Mouse (Mus musculus) embryonic facial prominence, embryonic 10.5 days (tissue): ENCODE results near the gene Poglut1. TPM values are rescaled to one million over a fixed set of nuclear protein-coding genes. Genes with fewer than 3 reads are reported as not detected.
"Not testable (repeated sequence)": the region's sequence is repeated elsewhere in the genome, so short reads cannot be mapped to it uniquely, and the experiment has no call there.

Experiments
- DNase-seq: peaks from one replicate; pipeline ENCODE4 v3.0.0-alpha.2; 2017; ENCODE audit warnings: low spot score
- H3K27ac ChIP-seq: fragments of 300-500 bp; sonication (generic); replicated peaks from 2 replicates; pipeline ENCODE4 v1.5.1; 2016; ENCODE audit warnings: mild to moderate bottlenecking
- H3K27me3 ChIP-seq: fragments of 300-500 bp; sonication (generic); replicated peaks from 2 replicates; pipeline ENCODE4 v1.6.1; 2016; ENCODE audit warnings: low read depth, mild to moderate bottlenecking; ENCODE audit not compliant: poor library complexity, severe bottlenecking
- H3K36me3 ChIP-seq: fragments of 300-500 bp; sonication (generic); replicated peaks from 2 replicates; pipeline ENCODE4 v1.6.1; 2016; ENCODE audit warnings: mild to moderate bottlenecking, moderate library complexity
- H3K4me1 ChIP-seq: fragments of 300-500 bp; sonication (generic); 2 replicates; pipeline ENCODE4 v1.6.1; 2016
- H3K4me3 ChIP-seq: fragments of 300-500 bp; sonication (generic); 2 replicates; pipeline ENCODE4 v1.5.1; 2016; ENCODE audit warnings: mild to moderate bottlenecking, moderate library complexity
- H3K9me3 ChIP-seq: fragments of 300-500 bp; sonication (generic); 2 replicates; pipeline ENCODE4 v1.6.1; 2016; ENCODE audit warnings: mild to moderate bottlenecking
- WGBS: fragments of 180-500 bp; shearing (Covaris S2); methylation state at CpG from one replicate; pipeline ENCODE4 v1.1.7; 2016; 5-methylcytosine and 5-hydroxymethylcytosine counted together
- polyA plus RNA-seq: library from polyadenylated mRNA; unstranded; fragments of >200 nt; fragmentation: Nextera tagmentation; extraction: Ambion mirVana; gene quantifications from 2 replicates; pipeline ENCODE4 v1.2.1, GENCODE M21; 2016

The Poglut1 gene
- polyA plus RNA-seq, 1 experiment from 2014 or later, result 72.6 TPM

DNA sequence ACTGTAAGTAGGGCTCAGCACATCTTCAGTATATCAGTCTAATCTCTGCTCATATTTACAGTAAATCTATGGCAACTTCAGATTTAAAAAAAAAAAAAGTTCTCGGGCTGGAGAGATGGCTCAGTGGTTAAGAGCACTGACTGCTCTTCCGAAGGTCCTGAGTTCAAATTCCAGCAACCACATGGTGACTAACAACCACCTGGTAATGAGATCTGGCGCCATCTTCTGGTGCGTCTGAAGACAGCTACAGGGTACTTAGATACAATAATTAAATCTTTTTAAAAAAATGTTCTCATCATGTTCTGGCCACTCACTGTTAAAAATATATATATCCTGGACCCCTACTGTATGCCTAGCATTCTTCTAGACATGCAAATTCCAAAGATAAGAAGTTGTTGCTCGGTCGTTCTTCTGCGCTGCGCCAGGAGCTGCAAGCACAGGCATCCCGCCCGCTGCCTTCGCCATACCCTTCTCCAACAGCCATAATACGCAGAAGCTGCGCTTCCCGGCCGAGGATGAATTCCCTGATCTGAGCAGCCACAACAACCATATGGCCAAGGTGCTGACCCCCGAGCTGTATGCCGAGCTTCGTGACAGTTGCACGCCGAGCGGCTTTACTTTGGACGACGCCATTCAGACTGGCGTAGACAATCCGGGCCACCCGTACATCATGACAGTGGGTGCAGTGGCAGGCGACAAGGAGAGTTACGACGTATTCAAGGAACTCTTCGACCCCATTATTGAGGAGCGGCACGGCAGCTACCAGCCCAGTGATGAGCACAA lies 67.1 kb downstream of the Poglut1 start:
- 27% methylated on average over 32 of the region's 32 CpGs for WGBS
- Histone ChIP-seq H3K4me1 (peaks cover 10% of the 10 kb centered on the region), H3K4me3 (peak overlapping the region; percentile 49)

DNA sequence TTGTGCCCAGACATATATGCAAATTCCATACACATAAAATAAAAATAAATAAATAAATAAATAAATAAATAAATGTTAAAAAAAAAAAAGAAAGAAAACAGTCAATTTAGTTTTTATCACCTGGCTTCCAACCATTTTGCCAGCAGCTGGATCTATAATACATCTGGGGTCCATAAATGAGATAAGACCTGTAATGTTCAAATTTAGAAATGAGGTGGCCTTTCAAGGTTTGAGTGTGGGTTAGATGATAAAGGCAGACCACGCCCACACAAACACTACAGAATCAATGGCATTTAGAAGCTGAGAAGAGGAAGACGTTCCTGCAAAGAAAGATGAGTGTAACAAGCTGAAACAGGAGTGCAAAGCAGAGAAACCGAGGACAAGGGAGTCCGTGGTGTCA lies 68.7 kb downstream of the Poglut1 start:
- Histone ChIP-seq H3K4me3 (no peak overlapping the region), H3K27ac (no peak overlapping the region), H3K4me1 (peaks cover 20% of the 10 kb centered on the region), H3K27me3 (peaks cover 36% of the 10 kb centered on the region), H3K36me3 (no peaks in the 10 kb centered on the region), H3K9me3 (no peaks in the 10 kb centered on the region)
- DNase-seq, result no peak
- 79% methylated on average over 4 of the region's 4 CpGs for WGBS

More for the DNA sequence above, 67.1 kb downstream of the Poglut1 start:
- Histone ChIP-seq H3K27me3 (peaks cover 36% of the 10 kb centered on the region), H3K27ac (no peak overlapping the region), H3K9me3 (no peaks in the 10 kb centered on the region), H3K36me3 (no peaks in the 10 kb centered on the region)
- DNase-seq, result peak; percentile 34

DNA sequence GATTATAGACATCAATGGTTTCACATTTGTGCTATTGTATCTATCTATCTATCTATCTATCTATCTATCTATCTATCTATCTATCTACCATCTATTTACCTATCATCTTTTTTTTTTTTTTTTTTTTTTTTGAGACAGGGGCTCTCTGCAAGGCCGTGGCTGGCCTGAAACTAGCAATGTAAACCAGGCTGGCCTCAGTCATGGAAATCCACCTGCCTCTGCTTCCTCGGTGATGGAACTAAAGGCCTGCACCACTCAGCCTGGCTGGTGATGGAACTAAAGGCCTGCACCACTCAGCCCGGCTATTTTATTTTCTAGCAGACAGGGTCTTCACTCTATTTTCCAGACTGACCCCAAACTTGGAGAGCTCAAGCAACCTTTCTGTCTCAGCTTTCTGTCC lies 71.8 kb downstream of the Poglut1 start:
- no peak overlapping the region for H3K4me3 ChIP-seq
- H3K36me3 ChIP-seq, result no peaks in the 10 kb centered on the region
- H3K4me1 ChIP-seq, result peaks cover 16% of the 10 kb centered on the region
- H3K9me3 ChIP-seq, result no peaks in the 10 kb centered on the region
- no peak for DNase-seq
- peaks cover 23% of the 10 kb centered on the region for H3K27me3 ChIP-seq
- WGBS, result 89% methylated on average over 3 of the region's 3 CpGs
- no peak overlapping the region for H3K27ac ChIP-seq

DNA sequence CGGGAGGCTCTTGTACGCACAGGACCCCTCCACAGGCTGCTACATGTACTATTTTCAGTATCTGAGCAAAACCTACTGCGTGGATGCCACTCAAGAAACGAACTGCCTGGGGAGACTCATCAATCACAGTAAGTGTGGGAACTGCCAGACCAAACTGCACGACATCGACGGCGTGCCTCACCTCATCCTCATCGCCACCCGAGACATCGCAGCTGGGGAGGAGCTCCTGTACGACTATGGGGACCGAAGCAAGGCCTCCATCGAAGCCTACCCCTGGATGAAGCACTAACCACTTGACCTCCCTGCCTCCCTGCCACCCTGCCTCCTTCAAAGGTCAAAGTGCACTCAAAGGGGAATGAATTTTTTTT lies 72.8 kb downstream of the Poglut1 start:
- peak overlapping the region; percentile 63; the same call in 1 of the 2 replicates for H3K27ac ChIP-seq

DNA sequence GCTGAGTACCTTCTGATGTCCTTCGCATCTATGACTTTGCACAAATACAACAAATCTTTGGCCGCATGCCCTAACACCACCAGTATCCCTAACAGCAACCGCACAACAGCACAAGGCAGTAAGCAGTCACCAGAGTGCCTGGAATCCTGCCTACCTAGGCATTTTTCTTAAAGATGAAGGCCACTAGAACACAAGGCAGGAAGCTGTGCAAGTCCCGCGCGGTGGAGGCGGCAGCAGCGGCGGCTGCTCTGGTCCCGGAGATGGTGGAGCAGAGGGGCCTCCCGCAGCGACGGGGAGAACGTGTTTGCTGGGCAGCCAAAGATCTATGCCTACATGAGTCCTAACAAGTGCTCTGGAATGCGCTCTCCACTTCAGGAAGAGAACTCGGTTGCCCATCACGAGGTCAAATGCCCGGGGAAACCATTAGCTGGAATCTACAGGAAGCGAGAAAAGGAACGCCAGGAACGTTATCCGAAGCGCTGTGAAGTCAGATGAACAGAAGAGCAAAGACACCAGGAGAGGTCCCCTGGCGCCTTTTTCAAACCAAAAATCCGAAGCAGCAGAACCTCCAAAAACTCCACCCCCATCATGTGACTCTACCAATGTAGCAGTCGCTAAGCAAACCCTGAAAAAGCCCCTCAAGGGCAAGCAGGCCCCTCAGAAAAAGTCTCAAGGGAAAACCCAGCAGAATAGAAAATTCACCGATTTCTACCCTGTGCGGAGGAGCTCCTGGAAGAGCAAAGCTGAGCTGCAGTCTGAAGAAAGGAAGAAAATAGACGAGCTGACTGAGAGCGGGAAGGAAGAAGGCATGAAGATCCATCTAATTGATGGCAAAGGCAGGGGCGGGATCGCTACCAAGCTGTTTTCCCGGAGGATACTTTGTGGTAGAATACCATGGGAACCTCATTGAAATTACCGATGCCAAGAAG lies 73.5 kb downstream of the Poglut1 start:
- 11% methylated on average over 34 of the region's 34 CpGs for WGBS
- peak overlapping the region; percentile 52 for H3K4me3 ChIP-seq
- H3K27me3 ChIP-seq, result peaks cover 6% of the 10 kb centered on the region
- no peaks in the 10 kb centered on the region for H3K36me3 ChIP-seq
- no peaks in the 10 kb centered on the region for H3K9me3 ChIP-seq
- peak; percentile 65 for DNase-seq
- peak overlapping the region; percentile 63 for H3K27ac ChIP-seq
- H3K4me1 ChIP-seq, result peaks cover 15% of the 10 kb centered on the region

More for the DNA sequence above, 72.8 kb downstream of the Poglut1 start:
- H3K4me1 ChIP-seq, result peaks cover 12% of the 10 kb centered on the region
- H3K9me3 ChIP-seq, H3K36me3 ChIP-seq, DNase-seq: not testable (repeated sequence)
- 62% methylated on average over 14 of the region's 14 CpGs for WGBS
- H3K4me3 ChIP-seq, result peak overlapping the region; percentile 52
- H3K27me3 ChIP-seq, result peaks cover 13% of the 10 kb centered on the region

DNA sequence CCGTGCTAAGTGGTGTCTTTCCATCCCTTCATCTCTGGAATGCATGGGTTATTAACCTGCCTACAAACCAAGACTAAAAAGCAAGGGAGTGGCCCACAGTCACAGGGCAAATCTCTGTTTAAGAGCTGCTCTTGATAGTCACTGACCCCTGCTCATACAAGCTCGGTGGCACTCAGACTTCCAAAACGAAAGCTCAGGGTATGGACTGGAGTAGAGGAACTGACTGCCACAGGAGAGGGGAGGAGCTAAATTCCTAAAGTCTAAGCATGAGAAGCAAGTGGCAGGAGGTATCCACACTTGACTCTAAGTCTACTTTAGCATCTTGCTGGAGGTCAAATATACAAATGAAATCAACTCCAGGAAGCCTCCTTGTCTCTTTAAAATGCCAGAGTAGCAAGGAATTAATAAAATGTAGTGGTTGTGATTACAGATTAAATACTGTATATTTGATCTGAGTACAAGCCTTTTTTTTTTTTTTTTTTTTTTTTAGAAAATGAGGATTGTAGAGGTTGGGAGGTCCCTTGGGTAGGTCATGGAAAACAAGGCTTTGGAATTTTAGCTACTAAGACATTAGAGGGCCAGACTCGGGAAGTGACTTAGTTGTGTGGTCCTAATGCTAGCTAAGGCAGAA lies 74.3 kb downstream of the Poglut1 start:
- Histone ChIP-seq H3K9me3 (no peaks in the 10 kb centered on the region), H3K27me3 (peaks cover 3% of the 10 kb centered on the region; the same call in 1 of the 2 replicates), H3K36me3 (no peaks in the 10 kb centered on the region), H3K4me1 (peaks cover 15% of the 10 kb centered on the region), H3K27ac (0 out of 2 replicates have a peak overlapping the region, but pooled peaks have one; percentile 63), H3K4me3 (peak overlapping the region; percentile 52)
- DNase-seq, result no peak
- WGBS, result 55% methylated on average over 4 of the region's 4 CpGs

Other genes with a start within 250 kb of the Poglut1 start
- gene Maats1, start 208.1 kb downstream of the Poglut1 start, polyA plus RNA-seq, result 0.17 and 0.19 TPM in 2 replicates
- 128 and 133 TPM in 2 replicates for gene Cox17, start 203.3 kb downstream of the Poglut1 start, polyA plus RNA-seq
- gene Gm21987, start 203.2 kb downstream of the Poglut1 start, polyA plus RNA-seq, result not detected in 2 replicates
- 2.1 and 2.7 TPM in 2 replicates for gene Popdc2, start 188.0 kb downstream of the Poglut1 start, polyA plus RNA-seq
- gene Pla1a, start 117.1 kb downstream of the Poglut1 start, polyA plus RNA-seq, result not detected in 2 replicates
- 139 and 143 TPM in 2 replicates for gene Adprh, start 97.6 kb downstream of the Poglut1 start, polyA plus RNA-seq
- gene Cd80, start 94.7 kb downstream of the Poglut1 start, polyA plus RNA-seq, result 0.35 and 0.39 TPM in 2 replicates
- 35.2 and 35.3 TPM in 2 replicates for gene Timmdc1, start 27.6 kb downstream of the Poglut1 start, polyA plus RNA-seq
- gene Tmem39a, start 8.4 kb upstream of the Poglut1 start, polyA plus RNA-seq, result 96.2 and 114 TPM in 2 replicates
- gene Arhgap31, start 163.0 kb upstream of the Poglut1 start, polyA plus RNA-seq, result 9.6 and 12.0 TPM in 2 replicates
- gene B4galt4, start 192.0 kb upstream of the Poglut1 start, polyA plus RNA-seq, result 26.2 and 27.8 TPM in 2 replicates